Mouse (Mus musculus) stomach, embryonic 15.5 days (tissue): ENCODE results near the gene Ramp1. TPM values are rescaled to one million over a fixed set of nuclear protein-coding genes. Genes with fewer than 3 reads are reported as not detected.

Experiments used
- polyA plus RNA-seq: library from polyadenylated mRNA; unstranded; fragments of >200 nt; fragmentation: Nextera tagmentation; extraction: Ambion mirVana; gene quantifications from 2 replicates; pipeline ENCODE4 v1.2.1, GENCODE M21; 2015

The Ramp1 gene
- polyA plus RNA-seq, 1 experiment from 2014 or later, result 5.9 TPM

Other genes starting within 250 kb of the Ramp1 start
- not detected in 2 replicates for gene Prlh, start 226.7 kb upstream of the Ramp1 start, polyA plus RNA-seq
- 9.5 and 14.2 TPM in 2 replicates for gene Rab17, start 210.2 kb upstream of the Ramp1 start, polyA plus RNA-seq
- gene Lrrfip1, start 181.1 kb upstream of the Ramp1 start, polyA plus RNA-seq, result 64.9 and 65.4 TPM in 2 replicates
- 0.86 and 0.88 TPM in 2 replicates for gene Rbm44, start 34.7 kb upstream of the Ramp1 start, polyA plus RNA-seq
- gene Ube2f, start 70.5 kb downstream of the Ramp1 start, polyA plus RNA-seq, result 66.9 and 68.8 TPM in 2 replicates
- 18.3 and 19.8 TPM in 2 replicates for gene Scly, start 118.5 kb downstream of the Ramp1 start, polyA plus RNA-seq
- gene Espnl, start 142.3 kb downstream of the Ramp1 start, polyA plus RNA-seq, result 0.04 TPM in 1 of 2 replicates, not detected in the other
- gene Klhl30, start 171.2 kb downstream of the Ramp1 start, polyA plus RNA-seq, result 0.55 and 0.63 TPM in 2 replicates
- 3.2 and 3.7 TPM in 2 replicates for gene Erfe, start 186.6 kb downstream of the Ramp1 start, polyA plus RNA-seq
- 119 and 128 TPM in 2 replicates for gene Ilkap, start 219.0 kb downstream of the Ramp1 start, polyA plus RNA-seq
- gene Hes6, start 234.2 kb downstream of the Ramp1 start, polyA plus RNA-seq, result 82.9 and 89.5 TPM in 2 replicates